Mouse (Mus musculus): ENCODE results near the gene B9d1. TPM values are rescaled to one million over a fixed set of nuclear protein-coding genes. Genes with fewer than 3 reads are reported as not detected.

Gene B9d1
- polyA plus RNA-seq, 1 experiment, result 16.0 TPM

- H3K4me3 ChIP-seq (ENCODE audit: control insufficient read depth, insufficient read depth, low read length), result no peak overlapping the region
- 93% methylated on average over 7 of the region's 7 CpGs for WGBS
- no peaks in the 10 kb centered on the region; the same call in none of the 2 replicates for H3K36me3 ChIP-seq (ENCODE audit: control insufficient read depth, insufficient read depth, low read length)
- H3K27me3 ChIP-seq (ENCODE audit: control insufficient read depth, insufficient read depth, low read length), result no peaks in the 10 kb centered on the region
- TF ChIP-seq POLR2A (IDR thresholded peaks at IDR 0.05; ENCODE audit: control insufficient read depth, extremely low read depth, insufficient read depth, low read length, poor library complexity), result no peak
- no peak for TF ChIP-seq CTCF (IDR thresholded peaks at IDR 0.05; ENCODE audit: borderline replicate concordance, control insufficient read depth, extremely low read depth, insufficient read depth, low read length, poor library complexity)
- DNase-seq, result no peak
- peaks cover 4% of the 10 kb centered on the region for H3K4me1 ChIP-seq (replicated peaks; ENCODE audit: control insufficient read depth, insufficient read depth, low read length)
- no peak overlapping the region for H3K27ac ChIP-seq (ENCODE audit: control insufficient read depth, insufficient read depth, low read length)
Observed at GRCm38 (mm10) chr11:61487936-61488335, 17.0 kb upstream of the B9d1 start.

- Histone ChIP-seq H3K27ac (ENCODE audit: control insufficient read depth, insufficient read depth, low read length) (no peak overlapping the region), H3K4me3 (ENCODE audit: control insufficient read depth, insufficient read depth, low read length) (no peak overlapping the region), H3K27me3 (ENCODE audit: control insufficient read depth, insufficient read depth, low read length) (no peaks in the 10 kb centered on the region), H3K36me3 (ENCODE audit: control insufficient read depth, insufficient read depth, low read length) (no peaks in the 10 kb centered on the region; the same call in none of the 2 replicates), H3K4me1 (replicated peaks; ENCODE audit: control insufficient read depth, insufficient read depth, low read length) (peaks cover 9% of the 10 kb centered on the region)
- TF ChIP-seq POLR2A (IDR thresholded peaks at IDR 0.05; ENCODE audit: control insufficient read depth, extremely low read depth, insufficient read depth, low read length, poor library complexity) (no peak), CTCF (IDR thresholded peaks at IDR 0.05; ENCODE audit: borderline replicate concordance, control insufficient read depth, extremely low read depth, insufficient read depth, low read length, poor library complexity) (no peak)
- 98% methylated on average over 2 of the region's 2 CpGs for WGBS
- no peak for DNase-seq
Observed at GRCm38 (mm10) chr11:61489085-61489484, 15.9 kb upstream of the B9d1 start.

GRCm38 (mm10) chr11:61489874-61490273, 15.1 kb upstream of the B9d1 start:
- Histone ChIP-seq H3K4me3 (ENCODE audit: control insufficient read depth, insufficient read depth, low read length) (no peak overlapping the region), H3K27ac (ENCODE audit: control insufficient read depth, insufficient read depth, low read length) (no peak overlapping the region), H3K27me3 (ENCODE audit: control insufficient read depth, insufficient read depth, low read length) (no peaks in the 10 kb centered on the region), H3K4me1 (replicated peaks; ENCODE audit: control insufficient read depth, insufficient read depth, low read length) (peaks cover 11% of the 10 kb centered on the region), H3K36me3 (ENCODE audit: control insufficient read depth, insufficient read depth, low read length) (no peaks in the 10 kb centered on the region; the same call in none of the 2 replicates)
- 100% methylated on average over 8 of the region's 8 CpGs for WGBS
- DNase-seq, result no peak
- TF ChIP-seq CTCF (IDR thresholded peaks at IDR 0.05; ENCODE audit: borderline replicate concordance, control insufficient read depth, extremely low read depth, insufficient read depth, low read length, poor library complexity) (no peak), POLR2A (IDR thresholded peaks at IDR 0.05; ENCODE audit: control insufficient read depth, extremely low read depth, insufficient read depth, low read length, poor library complexity) (no peak)

- no peak overlapping the region for H3K4me3 ChIP-seq (ENCODE audit: control insufficient read depth, insufficient read depth, low read length)
- H3K27ac ChIP-seq (ENCODE audit: control insufficient read depth, insufficient read depth, low read length), result no peak overlapping the region
- WGBS, result 97% methylated on average over 22 of the region's 22 CpGs
- no peaks in the 10 kb centered on the region for H3K27me3 ChIP-seq (ENCODE audit: control insufficient read depth, insufficient read depth, low read length)
- TF ChIP-seq CTCF (IDR thresholded peaks at IDR 0.05; ENCODE audit: borderline replicate concordance, control insufficient read depth, extremely low read depth, insufficient read depth, low read length, poor library complexity) (no peak), POLR2A (IDR thresholded peaks at IDR 0.05; ENCODE audit: control insufficient read depth, extremely low read depth, insufficient read depth, low read length, poor library complexity) (no peak)
- H3K36me3 ChIP-seq (ENCODE audit: control insufficient read depth, insufficient read depth, low read length), result no peaks in the 10 kb centered on the region; the same call in none of the 2 replicates
- no peak for DNase-seq
- H3K4me1 ChIP-seq (replicated peaks; ENCODE audit: control insufficient read depth, insufficient read depth, low read length), result peaks cover 11% of the 10 kb centered on the region
Observed at GRCm38 (mm10) chr11:61490944-61491520, 13.9 kb upstream of the B9d1 start.

GRCm38 (mm10) chr11:61492749-61493401, 12.1 kb upstream of the B9d1 start:
- 90% methylated on average over 12 of the region's 12 CpGs for WGBS
- no peaks in the 10 kb centered on the region for H3K27me3 ChIP-seq (ENCODE audit: control insufficient read depth, insufficient read depth, low read length)
- no peak for TF ChIP-seq POLR2A (IDR thresholded peaks at IDR 0.05; ENCODE audit: control insufficient read depth, extremely low read depth, insufficient read depth, low read length, poor library complexity)
- TF ChIP-seq CTCF (IDR thresholded peaks at IDR 0.05; ENCODE audit: borderline replicate concordance, control insufficient read depth, extremely low read depth, insufficient read depth, low read length, poor library complexity), result no peak
- no peak overlapping the region for H3K27ac ChIP-seq (ENCODE audit: control insufficient read depth, insufficient read depth, low read length)
- peaks cover 11% of the 10 kb centered on the region for H3K4me1 ChIP-seq (replicated peaks; ENCODE audit: control insufficient read depth, insufficient read depth, low read length)
- DNase-seq, result no peak
- H3K36me3 ChIP-seq (ENCODE audit: control insufficient read depth, insufficient read depth, low read length), result no peaks in the 10 kb centered on the region; the same call in none of the 2 replicates
- no peak overlapping the region for H3K4me3 ChIP-seq (ENCODE audit: control insufficient read depth, insufficient read depth, low read length)

GRCm38 (mm10) chr11:61493525-61494128, 11.3 kb upstream of the B9d1 start:
- Histone ChIP-seq H3K4me1 (replicated peaks; ENCODE audit: control insufficient read depth, insufficient read depth, low read length) (peaks cover 11% of the 10 kb centered on the region), H3K27me3 (ENCODE audit: control insufficient read depth, insufficient read depth, low read length) (no peaks in the 10 kb centered on the region), H3K36me3 (ENCODE audit: control insufficient read depth, insufficient read depth, low read length) (no peaks in the 10 kb centered on the region; the same call in none of the 2 replicates), H3K4me3 (ENCODE audit: control insufficient read depth, insufficient read depth, low read length) (peak overlapping the region; percentile 75), H3K27ac (ENCODE audit: control insufficient read depth, insufficient read depth, low read length) (no peak overlapping the region)
- 5% methylated on average over 49 of the region's 50 CpGs for WGBS
- DNase-seq, result no peak
- no peak for TF ChIP-seq CTCF (IDR thresholded peaks at IDR 0.05; ENCODE audit: borderline replicate concordance, control insufficient read depth, extremely low read depth, insufficient read depth, low read length, poor library complexity)
- no peak; the same call in 1 of the 2 replicates for TF ChIP-seq POLR2A (IDR thresholded peaks at IDR 0.05; ENCODE audit: control insufficient read depth, extremely low read depth, insufficient read depth, low read length, poor library complexity)

All from thymus, adult 2 months (tissue).